Mouse (Mus musculus): ENCODE data around the gene Kif17. TPM values are rescaled to one million over a fixed set of nuclear protein-coding genes. Genes with fewer than 3 reads are reported as not detected.

Gene Kif17
- polyA plus RNA-seq (2012; rRNA removed): 0.38 and 0.47 TPM in 2 replicates

DNA sequence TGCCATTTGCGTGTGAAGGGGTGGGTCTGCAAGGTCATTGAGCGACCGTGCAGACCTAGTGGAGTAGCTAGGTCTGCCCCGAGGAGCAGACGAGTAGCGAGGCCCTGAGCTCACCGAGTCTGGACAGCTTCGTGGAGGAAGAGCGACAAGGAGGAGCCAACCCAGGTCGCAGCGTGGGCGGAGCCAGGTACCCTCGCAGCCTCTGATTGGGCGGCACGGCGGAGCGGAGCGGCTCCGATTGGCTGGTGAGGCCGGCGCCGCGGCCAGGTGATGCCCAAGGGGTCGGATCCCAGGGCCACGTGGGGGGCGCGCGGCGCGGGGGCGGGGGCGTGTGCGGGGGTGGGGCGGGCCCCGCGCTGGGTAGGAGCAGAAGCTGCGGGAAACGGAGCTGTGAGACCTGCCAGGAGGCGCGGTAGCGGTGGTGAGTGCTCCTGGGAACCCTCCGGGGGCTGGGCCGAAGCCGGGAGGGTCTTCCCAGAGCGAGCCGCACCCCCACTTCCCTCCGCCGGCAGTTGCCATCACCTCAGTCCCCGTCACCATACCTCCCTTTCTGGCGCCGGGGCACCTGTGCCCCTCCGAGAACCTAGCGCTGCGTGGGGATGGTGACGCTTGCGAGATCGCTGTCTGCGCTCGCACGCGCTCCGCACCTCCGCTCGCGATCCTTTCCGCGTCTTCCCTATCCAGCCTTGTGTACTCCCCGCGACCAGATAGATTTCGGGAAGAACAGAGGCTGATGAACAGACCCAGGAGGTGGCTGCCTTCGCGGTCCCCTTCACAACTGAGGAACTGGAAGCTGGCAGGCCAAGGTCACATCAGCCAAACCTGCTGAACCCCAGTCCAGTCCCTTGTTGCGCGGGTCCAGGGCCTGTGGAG is at the start of gene Kif17, which contains the start of gene Sh2d5:
Kif17 (plus strand) TSS at position 348 of the 873 bp plus-strand sequence.
Sh2d5 (plus strand) TSS at position 316 of the 873 bp plus-strand sequence.

DNA sequence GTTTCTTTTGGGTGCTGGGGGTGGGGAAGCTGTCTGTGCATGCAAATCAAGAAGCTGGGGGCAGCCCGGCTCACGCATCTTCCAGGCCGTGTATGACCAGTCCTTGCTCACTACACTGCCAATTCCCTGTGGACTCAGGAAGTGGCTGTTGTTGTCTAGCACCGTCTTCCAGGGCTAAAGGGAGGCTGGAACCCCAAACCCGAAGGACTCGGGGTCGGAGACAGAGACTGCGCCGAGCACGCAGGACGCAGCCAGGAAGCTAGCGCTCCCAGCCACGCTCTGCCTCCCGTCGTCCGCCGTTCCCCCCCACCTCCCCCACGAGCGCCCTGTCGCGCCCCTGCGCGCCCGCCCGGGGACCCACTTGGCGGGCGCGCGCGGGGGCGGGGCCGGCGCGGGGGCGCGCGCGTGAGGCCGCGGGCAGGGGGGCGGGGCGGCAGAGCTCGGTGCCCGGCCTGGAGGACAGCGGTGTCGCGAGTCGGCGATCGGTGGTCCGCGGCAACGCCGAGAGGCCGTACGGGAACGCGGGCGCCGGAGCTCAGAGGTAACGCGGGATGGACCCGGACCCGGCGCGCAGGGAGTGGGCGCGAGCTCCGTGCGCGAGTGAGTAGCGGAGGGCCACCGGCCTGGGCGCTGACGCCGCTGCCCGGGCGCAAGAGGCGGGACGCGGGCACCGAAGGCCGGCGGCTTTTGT is 33.9 kb upstream of the Kif17 start, which contains the start of gene Hp1bp3:
Hp1bp3 (plus strand) TSS at position 97 of the 691 bp plus-strand sequence.

DNA sequence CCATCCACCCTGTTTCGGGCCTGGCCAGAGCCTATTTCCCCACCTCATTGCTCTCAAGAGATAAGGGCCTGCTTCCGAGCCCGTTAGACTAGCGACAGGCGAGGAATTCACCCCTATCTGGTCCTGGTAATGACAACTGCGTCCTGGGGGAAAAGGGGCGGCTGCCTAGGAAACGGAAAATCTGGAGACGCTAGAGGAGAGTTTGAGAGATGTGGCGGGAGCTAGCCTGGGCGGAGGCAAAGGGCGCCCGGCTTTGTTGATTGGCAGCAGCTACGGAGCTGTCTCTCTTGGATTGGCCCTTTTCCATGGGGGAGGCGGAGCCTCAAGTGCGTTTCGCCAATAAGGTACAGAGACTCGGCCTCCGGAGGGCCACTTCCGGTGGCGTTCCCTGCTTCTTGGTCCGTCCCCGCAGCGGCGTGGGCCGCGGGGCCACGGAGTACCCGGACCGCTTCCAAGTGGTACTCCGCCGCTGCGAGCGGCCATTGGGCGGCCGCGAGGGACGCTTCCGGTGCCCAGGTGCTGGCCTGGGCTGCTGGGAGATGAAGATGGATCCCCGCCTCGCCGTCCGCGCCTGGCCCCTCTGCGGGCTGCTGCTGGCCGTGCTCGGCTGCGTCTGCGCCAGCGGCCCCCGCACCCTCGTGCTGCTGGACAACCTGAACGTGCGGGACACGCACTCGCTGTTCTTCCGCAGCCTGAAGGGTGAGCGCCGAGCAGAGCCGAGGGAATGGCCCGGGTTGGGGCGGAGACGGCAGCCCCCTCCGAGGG is 54.3 kb downstream of the Kif17 start, which contains the start of gene Ddost:
Ddost (plus strand) TSS at position 391 of the 765 bp plus-strand sequence.

DNA sequence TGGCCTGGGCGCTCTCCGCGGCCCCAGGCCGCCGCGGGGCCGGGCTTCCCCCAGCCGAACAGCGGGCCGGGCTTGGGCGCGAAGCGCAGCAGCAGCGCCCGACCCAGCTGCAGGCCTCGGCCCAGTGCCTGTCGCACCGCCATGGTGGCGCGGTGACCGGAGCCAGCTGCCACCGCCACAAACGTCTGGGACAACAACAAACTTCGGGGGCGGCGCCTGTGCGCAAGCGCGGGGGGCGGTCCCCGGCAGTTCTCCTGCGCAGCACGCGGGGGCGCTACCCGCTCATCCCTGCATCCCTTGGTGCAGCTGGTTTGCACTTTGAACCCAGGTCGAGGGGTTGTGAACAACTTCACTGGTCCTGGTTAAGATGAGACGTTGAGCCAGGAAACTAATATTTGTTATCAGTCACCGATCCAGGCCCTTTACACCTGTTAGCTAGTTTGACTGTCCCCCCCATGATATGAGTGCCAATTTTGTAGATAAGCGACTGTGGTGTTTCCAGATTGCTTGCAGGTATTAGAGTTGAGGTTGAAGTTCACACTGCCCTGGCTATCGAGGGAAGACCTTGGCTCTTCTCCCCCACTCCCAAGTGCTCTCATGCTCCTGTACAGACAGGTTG is 76.0 kb downstream of the Kif17 start, which contains the start of gene Pink1:
Pink1 (minus strand) TSS at position 231 of the 619 bp plus-strand sequence.

Other genes with a start within 250 kb of the Kif17 start
- gene Hp1bp3, start 34.1 kb upstream of the Kif17 start, polyA plus RNA-seq (2012; rRNA removed): 30.9 and 31.2 TPM in 2 replicates
- gene Sh2d5, start within 50 bp of the Kif17 start, polyA plus RNA-seq (2012; rRNA removed): 0.91 and 0.98 TPM in 2 replicates
- 369 and 412 TPM in 2 replicates for gene Ddost, start 54.3 kb downstream of the Kif17 start, polyA plus RNA-seq (2012; rRNA removed)
- gene Pink1, start 75.9 kb downstream of the Kif17 start, polyA plus RNA-seq (2012; rRNA removed): 131 and 145 TPM in 2 replicates
- 26.9 and 34.2 TPM in 2 replicates for gene Cda, start 117.6 kb downstream of the Kif17 start, polyA plus RNA-seq (2012; rRNA removed)
- gene Fam43b, start 146.1 kb downstream of the Kif17 start, polyA plus RNA-seq (2012; rRNA removed): not detected in 2 replicates
- 32.1 and 37.8 TPM in 2 replicates for gene Mul1, start 184.2 kb downstream of the Kif17 start, polyA plus RNA-seq (2012; rRNA removed)
- 89.9 and 104 TPM in 2 replicates for gene Camk2n1, start 203.9 kb downstream of the Kif17 start, polyA plus RNA-seq (2012; rRNA removed)

All from colon, adult 2 months (tissue).